Mouse (Mus musculus) forebrain, postnatal 0 days (tissue): Measurements from ENCODE around the gene Asic2. TPM values are rescaled to one million over a fixed set of nuclear protein-coding genes. Genes with fewer than 3 reads are reported as not detected.

Source experiments
- ATAC-seq: fragments of 200-750 bp; cut with Nextera tagmentation; 2 replicates; pipeline ENCODE4 v1.8.0; 2017; ENCODE audit warnings: mild to moderate bottlenecking, moderate library complexity
- DNase-seq: peaks from one replicate; pipeline ENCODE4 v3.0.0-alpha.2; 2015
- H3K27ac ChIP-seq: fragments of 300-500 bp; sonication (generic); 2 replicates; pipeline ENCODE4 v1.5.1; 2014; ENCODE audit warnings: low read depth, mild to moderate bottlenecking, antibody characterized with exemption, low read length, moderate library complexity, mixed read lengths
- H3K27me3 ChIP-seq: fragments of 300-500 bp; sonication (generic); 2 replicates; pipeline ENCODE4 v1.6.1; 2014; ENCODE audit warnings: mild to moderate bottlenecking, low read length, mixed read lengths; ENCODE audit not compliant: insufficient read depth
- H3K36me3 ChIP-seq: fragments of 300-500 bp; sonication (generic); 2 replicates; pipeline ENCODE4 v1.6.1; 2014; ENCODE audit warnings: mild to moderate bottlenecking, moderate library complexity; ENCODE audit not compliant: insufficient read depth
- H3K4me1 ChIP-seq: fragments of 300-500 bp; sonication (generic); 2 replicates; pipeline ENCODE4 v1.6.1; 2014; ENCODE audit warnings: antibody characterized with exemption; ENCODE audit not compliant: insufficient read depth
- H3K4me2 ChIP-seq: fragments of 300-500 bp; sonication (generic); 2 replicates; pipeline ENCODE4 v1.6.1; 2014; ENCODE audit warnings: low read depth, mild to moderate bottlenecking, moderate library complexity
- H3K4me3 ChIP-seq: fragments of 300-500 bp; sonication (generic); 2 replicates; pipeline ENCODE4 v1.5.1; 2014; ENCODE audit warnings: low read depth, low read length, mixed read lengths
- H3K9ac ChIP-seq: fragments of 300-500 bp; sonication (generic); 2 replicates; pipeline ENCODE4 v1.6.1; 2014; ENCODE audit warnings: mild to moderate bottlenecking
- H3K9me3 ChIP-seq: fragments of 300-500 bp; sonication (generic); 2 replicates; pipeline ENCODE4 v1.6.1; 2016; ENCODE audit warnings: low read length
- CTCF ChIP-seq: sonication (generic); IDR thresholded peaks from 2 replicates; pipeline ENCODE4 v1.5.1; 2016; ENCODE audit warnings: antibody characterized with exemption, control low read depth, low read depth
- WGBS: fragments of 180-500 bp; shearing (Covaris S2); extraction: QIAGEN DNeasy Blood & Tissue Kit; methylation state at CpG from one replicate; pipeline ENCODE4 v1.1.7; 2014; 5-methylcytosine and 5-hydroxymethylcytosine counted together
- polyA plus RNA-seq: library from polyadenylated mRNA; unstranded; fragments of >200 nt; fragmentation: Nextera tagmentation; extraction: Ambion mirVana; gene quantifications from 2 replicates; pipeline ENCODE4 v1.2.1, GENCODE M21; 2015
- total RNA-seq: library from RNA; depleted of rRNA; stranded (reverse); fragments of >200 nt; gene quantifications from 2 replicates; pipeline ENCODE4 v1.2.3, GENCODE M21; 2014

Asic2 gene
- total and polyA plus RNA-seq, 2 experiments from 2014 or later: 15.5 to 37.2 TPM

DNA sequence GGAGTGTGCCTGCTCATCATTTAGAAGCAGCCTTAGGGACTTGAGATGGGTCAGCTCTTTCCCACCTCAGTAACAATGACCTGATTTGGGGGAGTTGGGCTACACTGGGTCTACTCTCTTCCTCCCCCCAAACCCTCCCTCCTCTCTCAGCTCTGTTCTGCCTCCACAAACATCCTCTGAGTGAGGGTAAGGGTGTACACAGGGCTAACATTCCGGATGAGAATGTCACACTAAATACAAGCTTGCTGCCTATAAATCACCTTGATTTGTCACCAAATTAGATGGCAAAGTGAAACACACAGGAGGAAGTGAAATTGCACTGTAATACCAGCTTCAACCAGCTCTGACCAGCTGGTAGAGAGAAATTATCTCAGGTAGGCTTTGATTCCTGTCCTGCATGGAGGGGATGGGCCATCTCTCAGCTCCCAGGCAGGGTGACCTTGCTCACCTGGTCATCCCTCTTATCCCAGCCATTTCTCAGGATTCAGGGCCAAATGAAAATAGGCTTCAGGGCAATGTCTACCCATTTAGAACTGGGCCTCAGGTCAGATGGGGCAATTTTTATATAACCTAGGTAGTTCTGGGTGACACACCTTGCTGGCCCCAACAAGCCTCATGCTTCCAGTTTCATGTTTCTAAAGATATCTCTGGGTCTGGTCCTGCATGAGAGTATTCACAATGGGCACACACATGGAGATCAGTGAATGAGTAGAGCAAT, 120.3 kb downstream of the Asic2 start:
- no peaks in the 10 kb centered on the region for H3K27me3 ChIP-seq
- DNase-seq (no peak), ATAC-seq (no peak)
- no peak overlapping the region for H3K4me2 ChIP-seq
- no peak overlapping the region for H3K9ac ChIP-seq
- H3K9me3 ChIP-seq: no peaks in the 10 kb centered on the region
- TF ChIP-seq CTCF: no peak
- H3K36me3 ChIP-seq: no peaks in the 10 kb centered on the region
- H3K4me1 ChIP-seq: peaks cover 3% of the 10 kb centered on the region; the same call in 1 of the 2 replicates
- 83% methylated on average over 1 of the region's 1 CpGs for WGBS
- no peak overlapping the region for H3K27ac ChIP-seq
- H3K4me3 ChIP-seq: no peak overlapping the region

- no peak for ATAC-seq
- WGBS: 64% methylated on average over 3 of the region's 3 CpGs
- H3K36me3 ChIP-seq: no peaks in the 10 kb centered on the region
Observed at GRCm38 (mm10) chr11:81845686-81846036, 122.6 kb downstream of the Asic2 start.

DNA sequence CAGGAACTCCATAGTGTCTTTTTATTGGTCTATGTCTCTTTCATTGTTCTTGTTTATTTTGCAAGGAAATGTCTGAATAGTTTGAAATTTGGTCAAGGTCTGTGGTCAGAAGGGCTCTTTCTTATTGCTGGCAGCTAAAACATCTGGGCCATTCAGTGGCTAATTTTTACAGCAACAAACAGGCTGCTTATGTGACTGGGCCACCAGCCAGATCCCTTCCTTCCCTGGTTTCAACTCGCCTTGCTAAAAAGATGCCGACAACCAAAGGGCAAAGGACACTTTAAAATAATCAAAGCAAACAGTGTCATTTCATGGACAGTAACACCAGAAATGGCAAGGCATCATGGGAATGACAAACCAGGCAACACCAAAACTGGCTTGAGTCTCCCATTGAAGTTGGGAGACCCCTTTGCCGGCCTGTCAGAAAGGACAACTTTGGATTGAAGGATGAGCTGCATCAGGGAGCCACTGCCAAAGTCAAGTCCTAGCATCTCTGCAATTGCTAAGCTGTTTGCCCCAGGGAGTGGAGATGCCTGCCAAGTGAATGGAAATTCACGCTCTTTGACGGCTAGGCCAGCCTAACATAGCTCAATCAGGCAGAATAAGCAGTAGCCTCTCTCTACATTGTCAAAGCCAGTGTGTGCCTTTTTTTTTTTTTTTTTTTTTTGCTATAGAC, 123.1 kb downstream of the Asic2 start:
- no peak for TF ChIP-seq CTCF
- Histone ChIP-seq H3K27me3 (no peaks in the 10 kb centered on the region), H3K9ac (no peak overlapping the region), H3K4me2 (no peak overlapping the region), H3K4me3 (no peak overlapping the region), H3K36me3 (no peaks in the 10 kb centered on the region), H3K9me3 (no peaks in the 10 kb centered on the region), H3K27ac (no peak overlapping the region), H3K4me1 (peaks cover 3% of the 10 kb centered on the region; the same call in 1 of the 2 replicates)
- ATAC-seq: no peak
- no peak for DNase-seq
- WGBS: 30% methylated on average over 5 of the region's 5 CpGs

More at GRCm38 (mm10) chr11:81845686-81846036, 122.6 kb downstream of the Asic2 start:
- DNase-seq: no peak
- H3K9me3 ChIP-seq: no peaks in the 10 kb centered on the region
- no peak overlapping the region for H3K4me3 ChIP-seq
- peak; percentile 27; the same call in 1 of the 2 replicates for TF ChIP-seq CTCF
- H3K4me1 ChIP-seq: peaks cover 3% of the 10 kb centered on the region; the same call in 1 of the 2 replicates
- H3K4me2 ChIP-seq: no peak overlapping the region
- H3K9ac ChIP-seq: no peak overlapping the region
- H3K27ac ChIP-seq: no peak overlapping the region
- H3K27me3 ChIP-seq: no peaks in the 10 kb centered on the region

DNA sequence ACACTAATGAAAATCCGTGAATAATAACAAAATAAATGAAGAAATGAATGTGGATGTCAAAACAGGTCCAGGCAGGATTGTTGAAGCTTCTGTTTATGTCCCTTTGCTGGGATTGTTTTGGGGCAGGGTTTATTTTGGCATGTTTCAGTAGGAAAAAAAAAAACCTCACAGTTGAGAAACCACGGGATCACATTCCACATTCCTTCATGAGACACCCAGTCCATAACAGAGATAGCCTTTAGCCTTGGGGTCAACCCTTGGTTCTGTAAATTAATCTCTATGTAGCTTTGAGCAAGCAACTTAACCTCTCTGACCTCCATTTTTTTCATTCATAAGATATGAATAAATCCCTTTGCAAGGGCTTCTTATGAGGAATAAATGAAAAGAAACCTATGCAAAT, 127.3 kb downstream of the Asic2 start:
- Histone ChIP-seq H3K36me3 (no peaks in the 10 kb centered on the region), H3K27me3 (no peaks in the 10 kb centered on the region), H3K4me3 (no peak overlapping the region), H3K4me2 (no peak overlapping the region), H3K4me1 (peaks cover 3% of the 10 kb centered on the region; the same call in 1 of the 2 replicates), H3K9me3 (no peaks in the 10 kb centered on the region), H3K9ac (no peak overlapping the region), H3K27ac (no peak overlapping the region)
- DNase-seq (no peak), ATAC-seq (no peak)
- WGBS: 63% methylated on average over 2 of the region's 2 CpGs
- no peak for TF ChIP-seq CTCF

DNA sequence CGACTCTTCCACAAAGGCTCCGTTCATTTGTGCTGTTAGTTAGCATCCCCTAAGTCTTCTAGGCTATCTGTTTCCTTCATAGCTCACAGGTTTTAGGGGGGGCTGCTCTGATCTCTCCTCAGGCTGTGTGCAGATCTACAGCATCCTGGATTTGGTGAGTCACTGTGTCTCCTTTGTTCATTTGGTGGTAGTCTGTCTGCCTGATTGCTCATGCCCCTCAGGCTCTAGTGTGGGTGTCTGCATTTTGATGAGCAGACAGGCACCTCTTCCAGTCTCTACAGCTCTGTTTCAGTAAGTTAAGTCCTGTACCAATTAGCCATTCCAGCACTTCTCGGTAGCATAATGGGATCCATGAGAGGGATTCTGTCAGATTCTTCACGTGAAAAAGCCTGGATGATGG, 129.8 kb downstream of the Asic2 start:
- DNase-seq: no peak
- no peak for TF ChIP-seq CTCF

GRCm38 (mm10) chr11:81832381-81832780, 135.9 kb downstream of the Asic2 start:
- H3K27me3 ChIP-seq: no peaks in the 10 kb centered on the region
- H3K4me2 ChIP-seq: no peak overlapping the region
- 28% methylated on average over 1 of the region's 1 CpGs for WGBS
- no peak overlapping the region for H3K27ac ChIP-seq
- DNase-seq (no peak), ATAC-seq (no peak)
- no peaks in the 10 kb centered on the region for H3K36me3 ChIP-seq
- H3K4me3 ChIP-seq: no peak overlapping the region
- no peaks in the 10 kb centered on the region for H3K4me1 ChIP-seq
- no peaks in the 10 kb centered on the region for H3K9me3 ChIP-seq
- no peak for TF ChIP-seq CTCF
- no peak overlapping the region for H3K9ac ChIP-seq

More for the DNA sequence above, 129.8 kb downstream of the Asic2 start:
- WGBS: 45% methylated on average over 4 of the region's 4 CpGs
- H3K4me1 ChIP-seq: no peaks in the 10 kb centered on the region
- no peaks in the 10 kb centered on the region for H3K36me3 ChIP-seq
- H3K4me3 ChIP-seq: no peak overlapping the region
- H3K27ac ChIP-seq: no peak overlapping the region
- no peak for ATAC-seq
- H3K27me3 ChIP-seq: no peaks in the 10 kb centered on the region
- H3K9ac ChIP-seq: no peak overlapping the region
- no peak overlapping the region for H3K4me2 ChIP-seq
- no peaks in the 10 kb centered on the region for H3K9me3 ChIP-seq

DNA sequence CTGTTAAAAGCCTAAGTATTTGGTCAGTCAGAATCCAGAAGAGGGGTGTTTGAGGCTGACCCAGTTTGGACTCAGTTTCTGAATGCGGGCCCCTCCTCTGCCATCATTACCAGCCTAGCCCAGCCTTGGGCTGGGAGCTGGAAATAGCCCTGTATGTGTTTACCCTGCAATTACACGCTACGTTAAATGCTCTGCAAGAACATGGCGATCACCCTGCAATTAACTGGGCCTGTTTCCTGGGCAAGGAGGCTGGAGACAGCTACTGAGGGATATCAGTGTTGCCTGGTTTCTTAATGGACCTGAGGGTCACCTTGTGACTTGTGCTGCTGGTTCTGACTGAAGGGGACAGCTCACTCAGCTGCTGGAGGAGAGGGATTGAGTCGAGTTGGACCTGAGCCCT, 151.7 kb downstream of the Asic2 start:
- Histone ChIP-seq H3K9ac (no peak overlapping the region), H3K9me3 (no peaks in the 10 kb centered on the region), H3K27ac (no peak overlapping the region), H3K4me2 (no peak overlapping the region), H3K27me3 (no peaks in the 10 kb centered on the region), H3K4me1 (peaks cover 6% of the 10 kb centered on the region; the same call in 1 of the 2 replicates), H3K4me3 (no peak overlapping the region), H3K36me3 (no peaks in the 10 kb centered on the region)
- WGBS: 44% methylated on average over 5 of the region's 5 CpGs
- no peak for TF ChIP-seq CTCF
- ATAC-seq (no peak), DNase-seq (no peak)
